Mouse (Mus musculus) lung, embryonic 16.5 days (tissue): ENCODE data around the gene Camta1. TPM values are rescaled to one million over a fixed set of nuclear protein-coding genes. Genes with fewer than 3 reads are reported as not detected.

Source experiments
- ATAC-seq: fragments of 200-750 bp; cut with Nextera tagmentation; 2 replicates; pipeline ENCODE4 v1.8.0; 2017; ENCODE audit warnings: low read depth, mild to moderate bottlenecking, moderate library complexity
- H3K27ac ChIP-seq: fragments of 300-500 bp; sonication (generic); 2 replicates; pipeline ENCODE4 v1.5.1; 2014; ENCODE audit warnings: mild to moderate bottlenecking, control low read depth, low read length
- H3K27me3 ChIP-seq: fragments of 300-500 bp; sonication (generic); 2 replicates; pipeline ENCODE4 v1.6.1; 2014; ENCODE audit warnings: low read depth, low read length, mixed read lengths; ENCODE audit not compliant: control insufficient read depth, insufficient read depth
- H3K36me3 ChIP-seq: fragments of 300-500 bp; sonication (generic); 2 replicates; pipeline ENCODE4 v1.6.1; 2014; ENCODE audit warnings: low read length; ENCODE audit not compliant: control insufficient read depth, insufficient read depth
- H3K4me1 ChIP-seq: fragments of 300-500 bp; sonication (generic); replicated peaks from 2 replicates; pipeline ENCODE4 v1.6.1; 2014; ENCODE audit warnings: low read length, mixed read lengths; ENCODE audit not compliant: control insufficient read depth, insufficient read depth
- H3K4me2 ChIP-seq: fragments of 300-500 bp; sonication (generic); 2 replicates; pipeline ENCODE4 v1.6.1; 2014; ENCODE audit warnings: low read depth, low read length, control low read depth
- H3K4me3 ChIP-seq: fragments of 300-500 bp; sonication (generic); 2 replicates; pipeline ENCODE4 v1.5.1; 2014; ENCODE audit warnings: mild to moderate bottlenecking, low read length, control low read depth
- H3K9ac ChIP-seq: fragments of 300-500 bp; sonication (generic); 2 replicates; pipeline ENCODE4 v1.6.1; 2014; ENCODE audit warnings: low read length, control low read depth
- H3K9me3 ChIP-seq: fragments of 300-500 bp; sonication (generic); 2 replicates; pipeline ENCODE4 v1.6.1; 2016; ENCODE audit warnings: low read length; ENCODE audit not compliant: control insufficient read depth
- WGBS: fragments of 180-500 bp; shearing (Covaris S2); extraction: QIAGEN DNeasy Blood & Tissue Kit; methylation state at CpG from one replicate; pipeline ENCODE4 v1.1.7; 2014; 5-methylcytosine and 5-hydroxymethylcytosine counted together
- polyA plus RNA-seq: library from polyadenylated mRNA; unstranded; fragments of >200 nt; fragmentation: Nextera tagmentation; extraction: Ambion mirVana; gene quantifications from 2 replicates; pipeline ENCODE4 v1.2.1, GENCODE M21; 2015

Camta1 gene
- polyA plus RNA-seq, 1 experiment from 2014 or later, result 89.4 TPM

DNA sequence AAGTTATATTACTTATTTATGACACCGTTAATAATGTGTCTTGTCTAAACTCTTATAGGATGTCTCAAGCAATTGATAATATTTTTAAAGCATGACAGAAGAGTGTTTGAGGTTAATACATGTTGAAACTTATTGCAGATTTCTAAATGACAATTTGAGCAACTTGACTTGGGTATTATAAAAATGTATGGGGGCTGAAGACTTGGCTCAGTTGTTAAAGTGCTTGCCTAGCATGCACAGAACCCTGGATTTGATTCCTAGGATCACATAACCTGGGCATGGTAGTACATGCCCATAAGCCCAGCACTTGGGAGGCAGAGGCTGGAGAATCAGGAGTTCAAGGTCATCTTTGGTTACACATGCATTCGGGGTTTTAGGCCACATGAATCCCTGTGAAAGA is 992.8 kb downstream of the Camta1 start:
- Histone ChIP-seq H3K4me1 (peaks cover 45% of the 10 kb centered on the region), H3K9ac (no peak overlapping the region), H3K27me3 (no peaks in the 10 kb centered on the region), H3K4me3 (no peak overlapping the region), H3K27ac (0 out of 2 replicates have a peak overlapping the region, but pooled peaks have one; percentile 45), H3K4me2 (no peak overlapping the region), H3K36me3 (peaks cover 27% of the 10 kb centered on the region), H3K9me3 (no peaks in the 10 kb centered on the region)
- ATAC-seq, result no peak
- 62% methylated on average over 2 of the region's 2 CpGs for WGBS

DNA sequence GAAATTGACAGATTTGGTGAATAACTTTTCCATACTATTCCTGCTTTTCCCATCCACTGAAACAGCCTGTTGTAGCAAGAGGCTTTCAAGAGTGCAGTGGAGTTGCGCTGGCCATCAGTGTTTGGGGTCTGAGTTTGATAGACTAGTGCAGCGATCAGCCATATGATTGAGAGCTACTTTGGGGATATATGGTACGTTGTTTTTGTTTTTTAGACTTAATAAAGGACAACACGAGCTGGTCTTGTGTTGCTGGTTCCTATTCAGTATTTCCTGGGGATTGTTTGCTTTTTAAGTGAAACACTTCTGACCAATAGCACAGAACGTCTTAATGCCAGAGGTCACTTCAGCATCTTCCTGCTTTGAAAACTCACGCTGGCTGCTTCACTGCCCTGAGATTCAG is 993.5 kb downstream of the Camta1 start:
- Histone ChIP-seq H3K27ac (no peak overlapping the region), H3K27me3 (no peaks in the 10 kb centered on the region), H3K4me3 (no peak overlapping the region), H3K36me3 (peaks cover 27% of the 10 kb centered on the region), H3K9me3 (no peaks in the 10 kb centered on the region), H3K9ac (no peak overlapping the region), H3K4me2 (no peak overlapping the region), H3K4me1 (peaks cover 49% of the 10 kb centered on the region)
- ATAC-seq, result no peak
- WGBS, result 70% methylated on average over 6 of the region's 6 CpGs

Other genes starting within 250 kb of the Camta1 start
- gene Dnajc11, start 71.8 kb upstream of the Camta1 start, polyA plus RNA-seq, result 56.4 and 57.1 TPM in 2 replicates
- 37.5 and 43.9 TPM in 2 replicates for gene Thap3, start 127.1 kb upstream of the Camta1 start, polyA plus RNA-seq
- 25.1 and 26.8 TPM in 2 replicates for gene Phf13, start 134.4 kb upstream of the Camta1 start, polyA plus RNA-seq
- 10.9 and 12.3 TPM in 2 replicates for gene Klhl21, start 146.9 kb upstream of the Camta1 start, polyA plus RNA-seq
- 17.5 and 20.6 TPM in 2 replicates for gene Zbtb48, start 165.8 kb upstream of the Camta1 start, polyA plus RNA-seq
- 0.59 and 0.74 TPM in 2 replicates for gene Tas1r1, start 176.7 kb upstream of the Camta1 start, polyA plus RNA-seq
- 21.4 and 22.7 TPM in 2 replicates for gene Nol9, start 177.4 kb upstream of the Camta1 start, polyA plus RNA-seq
- gene Plekhg5, start 210.6 kb upstream of the Camta1 start, polyA plus RNA-seq, result 23.3 and 24.1 TPM in 2 replicates